Mouse (Mus musculus) thymus, adult 2 months (tissue): ENCODE data around the gene Chst5.

Source experiments
- CTCF ChIP-seq: fragments of 200-500 bp; IDR thresholded peaks from 2 replicates; pipeline ENCODE4 v1.5.1; 2012; ENCODE audit warnings: mild to moderate bottlenecking, control low read depth, low read length, moderate library complexity, borderline replicate concordance; ENCODE audit not compliant: control insufficient read depth, poor library complexity, insufficient read depth; ENCODE audit errors: extremely low read depth
- POLR2A ChIP-seq: fragments of 200-500 bp; IDR thresholded peaks from 2 replicates; pipeline ENCODE4 v1.6.1; 2012; ENCODE audit warnings: mild to moderate bottlenecking, low read length, control low read depth, moderate library complexity; ENCODE audit not compliant: control insufficient read depth, poor library complexity, insufficient read depth; ENCODE audit errors: extremely low read depth

- TF ChIP-seq CTCF (no peak), POLR2A (no peak)
Measured at GRCm38 (mm10) chr8:111892615-111893014, 17.6 kb downstream of the Chst5 start.
